Mouse (Mus musculus): ENCODE measurements around the gene Cdc6. TPM values are rescaled to one million over a fixed set of nuclear protein-coding genes. Genes with fewer than 3 reads are reported as not detected.
"Not testable (repeated sequence)": the region's sequence is repeated elsewhere in the genome, so short reads cannot be mapped to it uniquely, and the experiment has no call there.

Cdc6 gene
- polyA plus RNA-seq, 1 experiment from 2014 or later, result 34.7 TPM

- H3K4me3 ChIP-seq; H3K36me3 ChIP-seq; H3K27me3 ChIP-seq; H3K9ac ChIP-seq; H3K9me3 ChIP-seq; ATAC-seq (ENCODE audit: insufficient number of reproducible peaks, insufficient read depth, low FRiP score, low TSS enrichment): not testable (repeated sequence)
- Histone ChIP-seq H3K4me2 (replicated peaks) (peak overlapping the region; percentile 45; the same call in 1 of the 2 replicates), H3K27ac (peak overlapping the region; percentile 95), H3K4me1 (peaks cover 85% of the 10 kb centered on the region)
- WGBS, result 70% methylated on average over 2 of the region's 2 CpGs
Measured at GRCm38 (mm10) chr11:98933847-98934246, 26.2 kb downstream of the Cdc6 start.

GRCm38 (mm10) chr11:98934367-98934766 lies 26.8 kb downstream of the Cdc6 start:
- Histone ChIP-seq H3K9ac (no peak overlapping the region), H3K36me3 (no peaks in the 10 kb centered on the region), H3K4me1 (peaks cover 85% of the 10 kb centered on the region), H3K4me3 (no peak overlapping the region), H3K4me2 (replicated peaks) (no peak overlapping the region), H3K9me3 (no peaks in the 10 kb centered on the region), H3K27ac (peak overlapping the region; percentile 95), H3K27me3 (no peaks in the 10 kb centered on the region)
- ATAC-seq (ENCODE audit: insufficient number of reproducible peaks, insufficient read depth, low FRiP score, low TSS enrichment), result no peak
- 87% methylated on average over 3 of the region's 3 CpGs for WGBS

GRCm38 (mm10) chr11:98935123-98935522 lies 27.5 kb downstream of the Cdc6 start:
- no peaks in the 10 kb centered on the region for H3K9me3 ChIP-seq
- H3K9ac ChIP-seq, result no peak overlapping the region
- H3K4me2 ChIP-seq (replicated peaks), result no peak overlapping the region
- H3K27me3 ChIP-seq, result no peaks in the 10 kb centered on the region
- peaks cover 85% of the 10 kb centered on the region for H3K4me1 ChIP-seq
- H3K4me3 ChIP-seq, result no peak overlapping the region
- H3K27ac ChIP-seq, result peak overlapping the region; percentile 65
- ATAC-seq (ENCODE audit: insufficient number of reproducible peaks, insufficient read depth, low FRiP score, low TSS enrichment), result no peak
- no peaks in the 10 kb centered on the region for H3K36me3 ChIP-seq
- WGBS, result 89% methylated on average over 3 of the region's 3 CpGs

- H3K27ac ChIP-seq, result peak overlapping the region; percentile 99
- H3K9ac ChIP-seq, result peak overlapping the region; percentile 61
- ATAC-seq (ENCODE audit: insufficient number of reproducible peaks, insufficient read depth, low FRiP score, low TSS enrichment), result peak; percentile 23; the same call in 1 of the 2 replicates
- WGBS, result 2% methylated on average over 29 of the region's 29 CpGs
- peak overlapping the region; percentile 91 for H3K4me2 ChIP-seq (replicated peaks)
- no peaks in the 10 kb centered on the region for H3K36me3 ChIP-seq
- no peaks in the 10 kb centered on the region for H3K9me3 ChIP-seq
- H3K27me3 ChIP-seq, result no peaks in the 10 kb centered on the region
- H3K4me3 ChIP-seq, result peak overlapping the region; percentile 82
- peaks cover 85% of the 10 kb centered on the region for H3K4me1 ChIP-seq
Measured at GRCm38 (mm10) chr11:98936170-98936569, 28.6 kb downstream of the Cdc6 start.

GRCm38 (mm10) chr11:98936606-98937409 lies 29.2 kb downstream of the Cdc6 start:
- 2% methylated on average over 23 of the region's 23 CpGs for WGBS
- Histone ChIP-seq H3K4me1 (peaks cover 85% of the 10 kb centered on the region), H3K9ac (peak overlapping the region; percentile 61), H3K27ac (peak overlapping the region; percentile 99), H3K9me3 (no peaks in the 10 kb centered on the region), H3K4me3 (peak overlapping the region; percentile 82), H3K36me3 (no peaks in the 10 kb centered on the region), H3K27me3 (no peaks in the 10 kb centered on the region), H3K4me2 (replicated peaks) (peak overlapping the region; percentile 91)
- ATAC-seq (ENCODE audit: insufficient number of reproducible peaks, insufficient read depth, low FRiP score, low TSS enrichment), result no peak

GRCm38 (mm10) chr11:98937410-98937913 lies 29.9 kb downstream of the Cdc6 start:
- H3K9me3 ChIP-seq, result no peaks in the 10 kb centered on the region
- no peaks in the 10 kb centered on the region for H3K36me3 ChIP-seq
- ATAC-seq (ENCODE audit: insufficient number of reproducible peaks, insufficient read depth, low FRiP score, low TSS enrichment), result peak; percentile 78
- H3K4me3 ChIP-seq, result peak overlapping the region; percentile 82
- H3K27me3 ChIP-seq, result no peaks in the 10 kb centered on the region
- peak overlapping the region; percentile 91 for H3K4me2 ChIP-seq (replicated peaks)
- peak overlapping the region; percentile 89 for H3K9ac ChIP-seq
- H3K27ac ChIP-seq, result peak overlapping the region; percentile 99
- under 1% methylated on average over 36 of the region's 38 CpGs for WGBS
- peaks cover 85% of the 10 kb centered on the region for H3K4me1 ChIP-seq

- Histone ChIP-seq H3K4me2 (replicated peaks) (peak overlapping the region; percentile 91), H3K9ac (peak overlapping the region; percentile 89), H3K27ac (peak overlapping the region; percentile 99), H3K9me3 (no peaks in the 10 kb centered on the region), H3K4me3 (peak overlapping the region; percentile 82), H3K36me3 (no peaks in the 10 kb centered on the region), H3K27me3 (no peaks in the 10 kb centered on the region), H3K4me1 (peaks cover 85% of the 10 kb centered on the region)
- under 1% methylated on average over 39 of the region's 39 CpGs for WGBS
- no peak for ATAC-seq (ENCODE audit: insufficient number of reproducible peaks, insufficient read depth, low FRiP score, low TSS enrichment)
Measured at GRCm38 (mm10) chr11:98937914-98938694, 30.5 kb downstream of the Cdc6 start.

GRCm38 (mm10) chr11:98938701-98939083 lies 31.1 kb downstream of the Cdc6 start:
- Histone ChIP-seq H3K9me3 (no peaks in the 10 kb centered on the region), H3K4me1 (peaks cover 85% of the 10 kb centered on the region)
- 37% methylated on average over 7 of the region's 7 CpGs for WGBS

GRCm38 (mm10) chr11:98939084-98939952 lies 31.7 kb downstream of the Cdc6 start:
- Histone ChIP-seq H3K9ac (peak overlapping the region; percentile 89), H3K4me3 (peak overlapping the region; percentile 82), H3K27me3 (no peaks in the 10 kb centered on the region), H3K4me1 (peaks cover 86% of the 10 kb centered on the region), H3K9me3 (no peaks in the 10 kb centered on the region), H3K27ac (peak overlapping the region; percentile 99), H3K4me2 (replicated peaks) (peak overlapping the region; percentile 91), H3K36me3 (no peaks in the 10 kb centered on the region)
- no peak for ATAC-seq (ENCODE audit: insufficient number of reproducible peaks, insufficient read depth, low FRiP score, low TSS enrichment)
- WGBS, result 23% methylated on average over 15 of the region's 15 CpGs

More at GRCm38 (mm10) chr11:98938701-98939083, 31.1 kb downstream of the Cdc6 start:
- peak overlapping the region; percentile 82 for H3K4me3 ChIP-seq
- no peaks in the 10 kb centered on the region for H3K27me3 ChIP-seq
- H3K27ac ChIP-seq, result peak overlapping the region; percentile 99
- no peaks in the 10 kb centered on the region for H3K36me3 ChIP-seq
- H3K9ac ChIP-seq, result peak overlapping the region; percentile 89
- ATAC-seq (ENCODE audit: insufficient number of reproducible peaks, insufficient read depth, low FRiP score, low TSS enrichment), result no peak
- H3K4me2 ChIP-seq (replicated peaks), result peak overlapping the region; percentile 91

- peak overlapping the region; percentile 82 for H3K4me3 ChIP-seq
- no peak for ATAC-seq (ENCODE audit: insufficient number of reproducible peaks, insufficient read depth, low FRiP score, low TSS enrichment)
- peak overlapping the region; percentile 99 for H3K27ac ChIP-seq
- peak overlapping the region; percentile 89 for H3K9ac ChIP-seq
- H3K4me2 ChIP-seq (replicated peaks), result peak overlapping the region; percentile 91
- H3K9me3 ChIP-seq, result no peaks in the 10 kb centered on the region
- no peaks in the 10 kb centered on the region for H3K27me3 ChIP-seq
- WGBS, result 31% methylated on average over 11 of the region's 11 CpGs
- H3K36me3 ChIP-seq, result no peaks in the 10 kb centered on the region
- H3K4me1 ChIP-seq, result peaks cover 87% of the 10 kb centered on the region
Measured at GRCm38 (mm10) chr11:98939953-98940641, 32.5 kb downstream of the Cdc6 start.
